Mouse (Mus musculus): ENCODE results near the gene Mtfr1l. TPM values are rescaled to one million over a fixed set of nuclear protein-coding genes. Genes with fewer than 3 reads are reported as not detected.

Gene Mtfr1l
- polyA plus RNA-seq, 1 experiment from 2014 or later = 126 TPM

DNA sequence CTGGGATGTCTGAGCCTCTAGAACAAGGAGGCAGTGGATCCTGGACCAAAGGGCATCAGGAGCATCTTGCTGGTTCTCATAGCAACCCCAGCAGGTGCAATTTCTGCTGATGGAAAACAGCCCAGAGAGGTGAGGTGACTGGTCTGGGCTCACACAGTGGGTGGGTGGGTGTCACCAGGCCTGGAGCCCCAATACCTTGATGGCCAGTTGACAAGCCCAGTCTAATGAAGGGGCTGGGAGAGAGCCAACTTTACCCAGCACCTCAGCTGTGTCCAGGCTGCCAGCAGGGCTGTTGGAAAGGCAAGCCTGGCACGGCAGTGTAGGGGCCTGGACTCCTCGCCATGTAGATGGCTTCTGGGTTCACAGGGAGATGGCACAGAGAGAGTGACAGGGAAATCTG, 26.8 kb upstream of the Mtfr1l start:
- Histone ChIP-seq H3K4me1 (ENCODE audit: control insufficient read depth, insufficient read depth, low read length) (peaks cover 8% of the 10 kb centered on the region), H3K27ac (replicated peaks; ENCODE audit: low read depth, low read length) (no peak overlapping the region), H3K4me2 (ENCODE audit: low read depth, low read length) (no peak overlapping the region), H3K36me3 (ENCODE audit: control insufficient read depth, insufficient read depth, low read length) (0 out of 2 replicates have a peak, but pooled peaks cover 9% of the 10 kb centered on the region), H3K9ac (ENCODE audit: low read depth, low read length) (no peak overlapping the region), H3K27me3 (replicated peaks; ENCODE audit: control insufficient read depth, insufficient read depth, low read length) (no peaks in the 10 kb centered on the region), H3K9me3 (ENCODE audit: control insufficient read depth, low read length) (no peaks in the 10 kb centered on the region; the same call in 1 of the 2 replicates), H3K4me3 (ENCODE audit: low read depth, low read length) (no peak overlapping the region)
- DNase-seq (ENCODE audit: low spot score) = no peak
- 100% methylated on average over 2 of the region's 2 CpGs for WGBS
- ATAC-seq (ENCODE audit: low read depth) = no peak

DNA sequence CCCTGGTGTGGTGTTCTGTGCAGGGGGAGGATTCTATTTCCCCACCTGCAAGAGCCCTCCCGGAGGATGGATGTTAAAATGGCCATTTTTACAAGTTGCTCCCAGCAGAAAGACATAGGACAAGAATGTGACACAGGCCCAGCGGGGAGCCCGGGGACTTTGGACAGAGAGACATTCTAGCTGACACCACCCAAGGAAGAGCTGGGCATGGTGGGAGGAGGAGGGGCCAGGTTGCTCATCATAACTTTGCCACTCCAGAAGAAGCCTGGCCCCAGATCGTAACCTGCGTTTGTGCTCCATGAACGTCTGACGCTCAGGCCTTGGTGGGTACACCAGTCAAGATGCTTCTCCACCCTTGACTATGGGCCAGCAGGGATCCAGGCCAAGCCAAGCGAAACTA, 25.5 kb upstream of the Mtfr1l start:
- 0 out of 2 replicates have a peak, but pooled peaks cover 9% of the 10 kb centered on the region for H3K36me3 ChIP-seq (ENCODE audit: control insufficient read depth, insufficient read depth, low read length)
- WGBS = 86% methylated on average over 8 of the region's 8 CpGs

DNA sequence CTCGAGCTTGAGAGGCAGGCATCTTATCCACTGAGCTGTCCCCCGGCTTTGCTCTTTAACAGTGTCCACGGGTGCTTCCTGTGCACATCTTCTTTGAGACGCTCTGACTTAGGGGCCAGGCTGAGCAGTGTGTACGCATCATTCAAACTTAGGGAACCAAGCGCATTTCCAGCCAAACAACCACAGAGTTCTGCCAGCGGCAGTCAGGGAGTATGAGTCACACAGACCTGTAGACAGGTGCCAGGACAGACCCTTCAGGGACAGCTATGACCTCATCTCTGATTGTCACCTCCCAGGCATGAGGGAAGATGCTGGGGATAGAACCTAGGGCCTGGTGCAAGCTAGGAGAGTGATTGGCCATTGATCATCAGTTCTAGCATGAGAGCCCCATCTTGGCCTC, 24.0 kb upstream of the Mtfr1l start:
- 75% methylated on average over 7 of the region's 7 CpGs for WGBS
- H3K27me3 ChIP-seq (replicated peaks; ENCODE audit: control insufficient read depth, insufficient read depth, low read length) = no peaks in the 10 kb centered on the region
- no peaks in the 10 kb centered on the region for H3K9me3 ChIP-seq (ENCODE audit: control insufficient read depth, low read length)
- DNase-seq (ENCODE audit: low spot score) = no peak
- H3K27ac ChIP-seq (replicated peaks; ENCODE audit: low read depth, low read length) = peak overlapping the region; percentile 65; the same call in 1 of the 2 replicates
- peaks cover 8% of the 10 kb centered on the region for H3K4me1 ChIP-seq (ENCODE audit: control insufficient read depth, insufficient read depth, low read length)
- H3K9ac ChIP-seq (ENCODE audit: low read depth, low read length) = no peak overlapping the region
- ATAC-seq (ENCODE audit: low read depth) = no peak
- no peak overlapping the region for H3K4me2 ChIP-seq (ENCODE audit: low read depth, low read length)
- H3K4me3 ChIP-seq (ENCODE audit: low read depth, low read length) = no peak overlapping the region
- no peaks in the 10 kb centered on the region for H3K36me3 ChIP-seq (ENCODE audit: control insufficient read depth, insufficient read depth, low read length)

More for the DNA sequence above, 25.5 kb upstream of the Mtfr1l start:
- Histone ChIP-seq H3K9ac (ENCODE audit: low read depth, low read length) (no peak overlapping the region), H3K4me3 (ENCODE audit: low read depth, low read length) (no peak overlapping the region), H3K4me1 (ENCODE audit: control insufficient read depth, insufficient read depth, low read length) (peaks cover 8% of the 10 kb centered on the region), H3K27ac (replicated peaks; ENCODE audit: low read depth, low read length) (no peak overlapping the region), H3K9me3 (ENCODE audit: control insufficient read depth, low read length) (no peaks in the 10 kb centered on the region), H3K27me3 (replicated peaks; ENCODE audit: control insufficient read depth, insufficient read depth, low read length) (no peaks in the 10 kb centered on the region), H3K4me2 (ENCODE audit: low read depth, low read length) (no peak overlapping the region)
- no peak for ATAC-seq (ENCODE audit: low read depth)
- DNase-seq (ENCODE audit: low spot score) = no peak

DNA sequence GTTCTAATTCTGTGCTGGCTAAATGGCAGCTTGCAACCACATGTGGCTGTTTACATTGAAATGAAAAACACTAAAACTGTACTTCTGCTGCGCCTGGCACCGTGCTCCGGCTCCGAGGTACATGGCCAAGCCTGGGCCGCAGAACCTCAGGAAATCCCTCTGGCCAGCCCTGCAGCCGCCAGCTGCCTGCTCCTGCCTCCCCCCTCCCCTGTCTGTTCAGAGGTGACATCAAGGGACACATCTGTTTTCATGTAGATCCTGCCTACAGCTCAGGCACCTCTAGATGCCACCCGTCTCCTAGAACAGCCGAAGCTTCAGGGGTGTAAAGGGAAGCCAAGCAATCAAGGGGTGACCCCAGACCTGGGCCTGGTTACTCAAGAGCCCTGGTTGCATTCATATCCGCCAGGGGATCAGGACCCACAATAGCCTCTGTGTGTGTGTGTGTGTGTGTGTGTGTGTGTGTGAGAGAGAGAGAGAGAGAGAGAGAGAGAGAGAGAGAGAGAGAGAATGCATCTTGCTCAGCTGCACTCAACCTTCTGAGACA, 23.5 kb upstream of the Mtfr1l start:
- peaks cover 8% of the 10 kb centered on the region for H3K4me1 ChIP-seq (ENCODE audit: control insufficient read depth, insufficient read depth, low read length)
- H3K4me2 ChIP-seq (ENCODE audit: low read depth, low read length) = no peak overlapping the region
- no peaks in the 10 kb centered on the region for H3K9me3 ChIP-seq (ENCODE audit: control insufficient read depth, low read length)
- H3K9ac ChIP-seq (ENCODE audit: low read depth, low read length) = no peak overlapping the region
- ATAC-seq (ENCODE audit: low read depth) (no peak), DNase-seq (ENCODE audit: low spot score) (peak; percentile 48)
- peak overlapping the region; percentile 65 for H3K27ac ChIP-seq (replicated peaks; ENCODE audit: low read depth, low read length)
- H3K36me3 ChIP-seq (ENCODE audit: control insufficient read depth, insufficient read depth, low read length) = no peaks in the 10 kb centered on the region
- no peaks in the 10 kb centered on the region for H3K27me3 ChIP-seq (replicated peaks; ENCODE audit: control insufficient read depth, insufficient read depth, low read length)
- no peak overlapping the region for H3K4me3 ChIP-seq (ENCODE audit: low read depth, low read length)
- 25% methylated on average over 9 of the region's 9 CpGs for WGBS

DNA sequence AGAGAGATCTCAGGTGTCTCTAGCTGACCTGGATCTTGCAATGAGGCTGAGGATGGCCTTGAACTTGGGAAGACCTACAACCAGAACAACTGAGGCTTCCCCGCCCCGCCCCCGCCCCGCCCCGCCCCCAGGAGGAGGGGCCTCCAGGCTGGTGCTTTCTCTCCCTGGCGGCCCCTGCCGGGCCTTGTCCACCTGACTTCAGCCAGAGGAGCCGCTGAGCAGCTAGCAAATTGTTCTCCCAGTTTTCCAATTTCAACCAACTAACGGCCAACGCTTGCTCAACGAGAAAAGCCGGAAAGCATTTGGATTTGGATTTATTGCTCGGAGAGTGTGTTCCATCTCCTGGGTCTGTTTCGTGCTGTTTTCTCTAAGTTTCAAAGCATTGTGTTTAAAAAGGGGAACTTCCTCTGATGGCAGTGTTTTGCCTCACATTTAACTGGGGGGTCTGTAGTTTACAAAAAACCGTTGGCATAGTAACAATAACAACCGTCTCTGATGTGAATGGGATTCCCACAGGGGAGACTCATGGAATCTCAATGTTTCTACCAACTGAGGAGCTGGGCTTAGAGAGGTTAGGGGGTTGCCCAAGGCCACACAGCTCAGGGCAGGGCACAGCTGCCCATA, 22.6 kb upstream of the Mtfr1l start:
- no peaks in the 10 kb centered on the region for H3K9me3 ChIP-seq (ENCODE audit: control insufficient read depth, low read length)
- H3K4me2 ChIP-seq (ENCODE audit: low read depth, low read length) = peak overlapping the region; percentile 26; the same call in 1 of the 2 replicates
- DNase-seq (ENCODE audit: low spot score) (peak; percentile 35), ATAC-seq (ENCODE audit: low read depth) (peak; percentile 20; the same call in 1 of the 2 replicates)
- no peaks in the 10 kb centered on the region for H3K27me3 ChIP-seq (replicated peaks; ENCODE audit: control insufficient read depth, insufficient read depth, low read length)
- 14% methylated on average over 11 of the region's 16 CpGs for WGBS
- peaks cover 8% of the 10 kb centered on the region for H3K4me1 ChIP-seq (ENCODE audit: control insufficient read depth, insufficient read depth, low read length)
- no peak overlapping the region for H3K4me3 ChIP-seq (ENCODE audit: low read depth, low read length)
- 0 out of 2 replicates have a peak overlapping the region, but pooled peaks have one; percentile 31 for H3K9ac ChIP-seq (ENCODE audit: low read depth, low read length)
- H3K27ac ChIP-seq (replicated peaks; ENCODE audit: low read depth, low read length) = peak overlapping the region; percentile 65
- H3K36me3 ChIP-seq (ENCODE audit: control insufficient read depth, insufficient read depth, low read length) = no peaks in the 10 kb centered on the region

DNA sequence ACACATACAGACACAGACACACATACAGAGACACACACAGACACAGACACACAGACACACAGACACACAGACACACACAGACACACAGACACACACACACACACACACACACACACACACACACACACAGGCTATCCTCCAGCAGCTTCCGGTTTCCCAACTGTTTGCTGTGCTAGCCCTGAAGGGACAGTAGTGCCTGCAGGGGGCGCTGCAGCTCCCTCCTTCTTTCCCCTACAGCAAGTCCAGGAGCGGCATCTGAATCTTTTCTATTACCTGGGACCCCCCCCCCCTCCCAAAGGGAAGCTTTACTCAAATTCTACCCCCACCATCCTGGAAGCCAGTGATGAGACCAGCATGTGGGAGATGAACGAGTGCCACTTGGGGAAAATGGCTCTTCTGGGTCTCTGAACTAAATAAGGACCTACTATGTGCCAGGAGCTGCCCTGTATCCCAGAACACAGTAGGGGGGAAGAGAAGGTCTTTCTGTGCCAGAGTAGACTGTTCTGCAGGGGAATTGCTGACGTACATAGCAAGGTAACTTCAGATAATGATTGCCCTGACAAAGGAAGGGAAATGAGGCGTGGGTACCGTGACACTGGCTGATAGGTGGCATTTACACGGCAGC, 20.9 kb upstream of the Mtfr1l start:
- DNase-seq (ENCODE audit: low spot score) = no peak
- 65% methylated on average over 8 of the region's 8 CpGs for WGBS
- no peak overlapping the region for H3K4me3 ChIP-seq (ENCODE audit: low read depth, low read length)

DNA sequence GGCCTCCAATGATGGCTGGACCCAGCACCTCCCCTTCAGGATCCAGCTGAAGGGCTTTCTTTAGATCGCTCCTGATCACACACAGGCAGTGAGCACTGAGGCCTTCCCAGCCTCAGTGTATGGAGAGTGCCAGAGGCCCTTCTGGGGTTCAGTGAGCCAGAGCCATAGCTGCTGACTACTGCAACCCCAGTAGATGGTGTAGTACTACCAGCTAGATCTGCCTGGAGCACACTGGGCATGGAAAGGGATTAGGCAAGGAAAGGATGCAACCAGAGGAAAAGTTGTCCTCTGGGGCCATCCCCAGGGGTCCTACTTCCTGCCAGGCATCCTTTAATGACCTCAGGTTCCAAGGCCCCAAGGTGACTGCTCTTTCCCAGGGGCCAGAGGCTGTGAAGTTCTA, 18.4 kb upstream of the Mtfr1l start:
- WGBS = 78% methylated on average over 1 of the region's 1 CpGs
- no peak overlapping the region for H3K9ac ChIP-seq (ENCODE audit: low read depth, low read length)

More for the DNA sequence above, 20.9 kb upstream of the Mtfr1l start:
- Histone ChIP-seq H3K27me3 (replicated peaks; ENCODE audit: control insufficient read depth, insufficient read depth, low read length) (no peaks in the 10 kb centered on the region), H3K9me3 (ENCODE audit: control insufficient read depth, low read length) (no peaks in the 10 kb centered on the region), H3K36me3 (ENCODE audit: control insufficient read depth, insufficient read depth, low read length) (no peaks in the 10 kb centered on the region), H3K27ac (replicated peaks; ENCODE audit: low read depth, low read length) (no peak overlapping the region), H3K4me2 (ENCODE audit: low read depth, low read length) (no peak overlapping the region), H3K4me1 (ENCODE audit: control insufficient read depth, insufficient read depth, low read length) (peaks cover 8% of the 10 kb centered on the region), H3K9ac (ENCODE audit: low read depth, low read length) (no peak overlapping the region)
- ATAC-seq (ENCODE audit: low read depth) = no peak

DNA sequence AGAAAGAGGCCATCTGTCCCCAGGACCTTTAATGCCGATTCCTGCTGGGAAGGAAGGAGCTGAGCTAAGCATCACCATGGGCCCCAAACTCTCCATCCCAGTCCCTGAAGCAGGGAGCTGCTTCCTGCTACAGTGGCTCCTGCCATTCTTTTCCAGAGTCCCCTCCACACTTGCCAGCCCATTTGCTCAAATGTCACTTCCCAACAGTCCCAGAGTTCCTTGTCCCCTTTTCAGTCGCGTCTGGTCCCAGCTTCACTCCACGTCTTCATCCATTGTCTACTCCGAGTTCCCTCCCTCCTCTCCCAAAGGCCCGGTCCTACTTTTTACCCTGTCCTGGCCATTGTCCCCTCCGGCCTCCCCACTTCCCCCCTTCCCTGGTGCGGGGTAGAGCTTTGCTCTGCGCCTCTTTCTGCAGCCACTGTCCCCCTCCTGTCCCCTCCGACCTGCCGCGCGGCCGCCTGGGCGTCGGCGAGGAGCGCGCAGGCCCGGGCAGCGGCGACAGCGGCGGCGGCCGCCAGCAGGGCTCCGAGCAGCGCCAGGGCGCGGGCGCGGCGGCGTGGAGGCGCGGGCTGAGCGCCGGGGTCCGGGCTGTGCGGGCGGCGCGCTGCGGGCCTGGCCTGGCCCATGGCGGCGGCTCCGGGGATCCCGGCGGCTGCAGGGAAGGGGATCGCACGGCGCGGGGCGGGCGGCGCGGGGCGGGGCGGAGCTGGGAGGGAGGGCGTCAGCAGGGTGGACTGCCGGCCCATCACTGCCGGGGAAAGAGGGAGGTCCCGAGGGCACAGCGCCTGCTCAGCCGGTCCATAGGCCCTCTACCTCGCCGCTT, 16.5 kb upstream of the Mtfr1l start, which contains the start of gene Selenon:
Selenon (minus strand) TSS at position 673 of the 823 bp plus-strand sequence.
- no peaks in the 10 kb centered on the region for H3K27me3 ChIP-seq (replicated peaks; ENCODE audit: control insufficient read depth, insufficient read depth, low read length)
- WGBS = 3% methylated on average over 35 of the region's 67 CpGs
- ATAC-seq (ENCODE audit: low read depth) = peak; percentile 90
- peaks cover 12% of the 10 kb centered on the region for H3K9me3 ChIP-seq (ENCODE audit: control insufficient read depth, low read length)
- H3K9ac ChIP-seq (ENCODE audit: low read depth, low read length) = peak within 1 kb of the TSS; percentile 91
- peaks cover 35% of the 10 kb centered on the region for H3K36me3 ChIP-seq (ENCODE audit: control insufficient read depth, insufficient read depth, low read length)
- no peaks in the 10 kb centered on the region for H3K4me1 ChIP-seq (ENCODE audit: control insufficient read depth, insufficient read depth, low read length)
- peak within 1 kb of the TSS; percentile 65 for H3K4me3 ChIP-seq (ENCODE audit: low read depth, low read length)
- H3K27ac ChIP-seq (replicated peaks; ENCODE audit: low read depth, low read length) = peak within 1 kb of the TSS; percentile 88
- H3K4me2 ChIP-seq (ENCODE audit: low read depth, low read length) = peak within 1 kb of the TSS; percentile 76
- DNase-seq (ENCODE audit: low spot score) = peak; percentile 77

More for the DNA sequence above, 18.4 kb upstream of the Mtfr1l start:
- Histone ChIP-seq H3K4me2 (ENCODE audit: low read depth, low read length) (no peak overlapping the region), H3K36me3 (ENCODE audit: control insufficient read depth, insufficient read depth, low read length) (peaks cover 18% of the 10 kb centered on the region), H3K27me3 (replicated peaks; ENCODE audit: control insufficient read depth, insufficient read depth, low read length) (no peaks in the 10 kb centered on the region), H3K27ac (replicated peaks; ENCODE audit: low read depth, low read length) (no peak overlapping the region), H3K4me3 (ENCODE audit: low read depth, low read length) (no peak overlapping the region), H3K9me3 (ENCODE audit: control insufficient read depth, low read length) (peaks cover 12% of the 10 kb centered on the region), H3K4me1 (ENCODE audit: control insufficient read depth, insufficient read depth, low read length) (peaks cover 8% of the 10 kb centered on the region)
- ATAC-seq (ENCODE audit: low read depth) (no peak), DNase-seq (ENCODE audit: low spot score) (no peak)
